Mouse (Mus musculus): Measurements from ENCODE around the gene Nfkbid. TPM values are rescaled to one million over a fixed set of nuclear protein-coding genes. Genes with fewer than 3 reads are reported as not detected.

Gene Nfkbid
- polyA plus RNA-seq, 1 experiment from 2014 or later: 1.1 TPM

GRCm38 (mm10) chr7:30393631-30394030 lies 27.9 kb upstream of the Nfkbid start:
- H3K36me3 ChIP-seq (ENCODE audit: control insufficient read depth, insufficient read depth, low read length): no peaks in the 10 kb centered on the region
- H3K4me2 ChIP-seq (replicated peaks; ENCODE audit: low read depth): no peak overlapping the region
- H3K4me1 ChIP-seq (replicated peaks; ENCODE audit: control insufficient read depth, insufficient read depth): no peaks in the 10 kb centered on the region
- no peak for TF ChIP-seq CTCF (IDR thresholded peaks at IDR 0.05; ENCODE audit: low read depth)
- TF ChIP-seq EP300 (optimal IDR thresholded peaks at IDR 0.05): no peak
- DNase-seq (ENCODE audit: low spot score): no peak
- no peaks in the 10 kb centered on the region for H3K9me3 ChIP-seq (ENCODE audit: control insufficient read depth, low read length)
- no peak overlapping the region for H3K9ac ChIP-seq (ENCODE audit: low read length)
- no peak overlapping the region; the same call in 1 of the 2 replicates for H3K27ac ChIP-seq (replicated peaks)
- H3K4me3 ChIP-seq (ENCODE audit: low read depth, low read length): no peak overlapping the region
- H3K27me3 ChIP-seq (ENCODE audit: control insufficient read depth, insufficient read depth, low read length): no peaks in the 10 kb centered on the region
- no peak for ATAC-seq (ENCODE audit: low FRiP score, low TSS enrichment)
- WGBS: 83% methylated on average over 4 of the region's 4 CpGs

- WGBS: 66% methylated on average over 10 of the region's 11 CpGs
- no peaks in the 10 kb centered on the region for H3K4me1 ChIP-seq (replicated peaks; ENCODE audit: control insufficient read depth, insufficient read depth)
- H3K27ac ChIP-seq (replicated peaks): no peak overlapping the region; the same call in 1 of the 2 replicates
- no peak overlapping the region for H3K4me3 ChIP-seq (ENCODE audit: low read depth, low read length)
- no peaks in the 10 kb centered on the region for H3K27me3 ChIP-seq (ENCODE audit: control insufficient read depth, insufficient read depth, low read length)
- TF ChIP-seq CTCF (IDR thresholded peaks at IDR 0.05; ENCODE audit: low read depth): no peak
- no peak overlapping the region for H3K4me2 ChIP-seq (replicated peaks; ENCODE audit: low read depth)
- no peak overlapping the region for H3K9ac ChIP-seq (ENCODE audit: low read length)
- ATAC-seq (ENCODE audit: low FRiP score, low TSS enrichment) (no peak), DNase-seq (ENCODE audit: low spot score) (peak; percentile 21)
- H3K36me3 ChIP-seq (ENCODE audit: control insufficient read depth, insufficient read depth, low read length): no peaks in the 10 kb centered on the region
- no peaks in the 10 kb centered on the region for H3K9me3 ChIP-seq (ENCODE audit: control insufficient read depth, low read length)
These were observed 27.2 kb upstream of the Nfkbid start for GRCm38 (mm10) chr7:30394379-30394778.

- no peak for DNase-seq (ENCODE audit: low spot score)
- 43% methylated on average over 2 of the region's 2 CpGs for WGBS
- H3K27ac ChIP-seq (replicated peaks): no peak overlapping the region
These were observed 26.7 kb upstream of the Nfkbid start for GRCm38 (mm10) chr7:30394871-30395270.

GRCm38 (mm10) chr7:30399671-30400070 lies 21.9 kb upstream of the Nfkbid start:
- Histone ChIP-seq H3K4me1 (replicated peaks; ENCODE audit: control insufficient read depth, insufficient read depth) (no peaks in the 10 kb centered on the region), H3K9ac (ENCODE audit: low read length) (no peak overlapping the region), H3K4me3 (ENCODE audit: low read depth, low read length) (no peak overlapping the region), H3K36me3 (ENCODE audit: control insufficient read depth, insufficient read depth, low read length) (no peaks in the 10 kb centered on the region), H3K4me2 (replicated peaks; ENCODE audit: low read depth) (no peak overlapping the region), H3K27ac (replicated peaks) (no peak overlapping the region), H3K9me3 (ENCODE audit: control insufficient read depth, low read length) (no peaks in the 10 kb centered on the region), H3K27me3 (ENCODE audit: control insufficient read depth, insufficient read depth, low read length) (no peaks in the 10 kb centered on the region)
- no peak for DNase-seq (ENCODE audit: low spot score)
- ATAC-seq (ENCODE audit: low FRiP score, low TSS enrichment): no peak
- 43% methylated on average over 7 of the region's 7 CpGs for WGBS
- TF ChIP-seq CTCF (IDR thresholded peaks at IDR 0.05; ENCODE audit: low read depth): no peak
- TF ChIP-seq EP300 (optimal IDR thresholded peaks at IDR 0.05): no peak

More at GRCm38 (mm10) chr7:30394871-30395270, 26.7 kb upstream of the Nfkbid start:
- H3K4me2 ChIP-seq (replicated peaks; ENCODE audit: low read depth): no peak overlapping the region
- no peak overlapping the region for H3K9ac ChIP-seq (ENCODE audit: low read length)
- no peaks in the 10 kb centered on the region for H3K36me3 ChIP-seq (ENCODE audit: control insufficient read depth, insufficient read depth, low read length)
- H3K9me3 ChIP-seq (ENCODE audit: control insufficient read depth, low read length): no peaks in the 10 kb centered on the region
- TF ChIP-seq CTCF (IDR thresholded peaks at IDR 0.05; ENCODE audit: low read depth) (peak; percentile 45), EP300 (optimal IDR thresholded peaks at IDR 0.05) (no peak)
- no peaks in the 10 kb centered on the region for H3K27me3 ChIP-seq (ENCODE audit: control insufficient read depth, insufficient read depth, low read length)
- H3K4me3 ChIP-seq (ENCODE audit: low read depth, low read length): no peak overlapping the region
- no peak for ATAC-seq (ENCODE audit: low FRiP score, low TSS enrichment)
- no peaks in the 10 kb centered on the region for H3K4me1 ChIP-seq (replicated peaks; ENCODE audit: control insufficient read depth, insufficient read depth)

- H3K27me3 ChIP-seq (ENCODE audit: control insufficient read depth, insufficient read depth, low read length): no peaks in the 10 kb centered on the region
- TF ChIP-seq CTCF (IDR thresholded peaks at IDR 0.05; ENCODE audit: low read depth) (no peak), EP300 (optimal IDR thresholded peaks at IDR 0.05) (no peak)
- no peak overlapping the region for H3K9ac ChIP-seq (ENCODE audit: low read length)
- no peaks in the 10 kb centered on the region for H3K36me3 ChIP-seq (ENCODE audit: control insufficient read depth, insufficient read depth, low read length)
- ATAC-seq (ENCODE audit: low FRiP score, low TSS enrichment) (no peak), DNase-seq (ENCODE audit: low spot score) (no peak)
- 58% methylated on average over 4 of the region's 4 CpGs for WGBS
- no peak overlapping the region for H3K4me3 ChIP-seq (ENCODE audit: low read depth, low read length)
- no peak overlapping the region for H3K27ac ChIP-seq (replicated peaks)
- no peaks in the 10 kb centered on the region for H3K4me1 ChIP-seq (replicated peaks; ENCODE audit: control insufficient read depth, insufficient read depth)
- no peak overlapping the region for H3K4me2 ChIP-seq (replicated peaks; ENCODE audit: low read depth)
- no peaks in the 10 kb centered on the region for H3K9me3 ChIP-seq (ENCODE audit: control insufficient read depth, low read length)
These were observed 19.2 kb upstream of the Nfkbid start for GRCm38 (mm10) chr7:30402343-30402742.

- DNase-seq (ENCODE audit: low spot score) (no peak), ATAC-seq (ENCODE audit: low FRiP score, low TSS enrichment) (no peak)
- H3K9ac ChIP-seq (ENCODE audit: low read length): no peak overlapping the region
- no peaks in the 10 kb centered on the region for H3K36me3 ChIP-seq (ENCODE audit: control insufficient read depth, insufficient read depth, low read length)
- no peak overlapping the region for H3K27ac ChIP-seq (replicated peaks)
- no peaks in the 10 kb centered on the region for H3K9me3 ChIP-seq (ENCODE audit: control insufficient read depth, low read length)
- H3K4me1 ChIP-seq (replicated peaks; ENCODE audit: control insufficient read depth, insufficient read depth): no peaks in the 10 kb centered on the region
- no peak overlapping the region for H3K4me3 ChIP-seq (ENCODE audit: low read depth, low read length)
- no peaks in the 10 kb centered on the region; the same call in 1 of the 2 replicates for H3K27me3 ChIP-seq (ENCODE audit: control insufficient read depth, insufficient read depth, low read length)
- no peak overlapping the region for H3K4me2 ChIP-seq (replicated peaks; ENCODE audit: low read depth)
- 77% methylated on average over 3 of the region's 3 CpGs for WGBS
- no peak for TF ChIP-seq CTCF (IDR thresholded peaks at IDR 0.05; ENCODE audit: low read depth)
- TF ChIP-seq EP300 (optimal IDR thresholded peaks at IDR 0.05): no peak
These were observed 12.9 kb upstream of the Nfkbid start for GRCm38 (mm10) chr7:30408639-30409038.
